Mouse (Mus musculus): Measurements from ENCODE around the gene Tmcc2.
A peak's percentile ranks its signal among the peaks of the same experiment; 100 is the strongest.

Tmcc2 gene

GRCm38 (mm10) chr1:132341731-132342501 is 49.2 kb downstream of the Tmcc2 start:
- DNase-seq (ENCODE audit: low spot score) = no peak

DNA sequence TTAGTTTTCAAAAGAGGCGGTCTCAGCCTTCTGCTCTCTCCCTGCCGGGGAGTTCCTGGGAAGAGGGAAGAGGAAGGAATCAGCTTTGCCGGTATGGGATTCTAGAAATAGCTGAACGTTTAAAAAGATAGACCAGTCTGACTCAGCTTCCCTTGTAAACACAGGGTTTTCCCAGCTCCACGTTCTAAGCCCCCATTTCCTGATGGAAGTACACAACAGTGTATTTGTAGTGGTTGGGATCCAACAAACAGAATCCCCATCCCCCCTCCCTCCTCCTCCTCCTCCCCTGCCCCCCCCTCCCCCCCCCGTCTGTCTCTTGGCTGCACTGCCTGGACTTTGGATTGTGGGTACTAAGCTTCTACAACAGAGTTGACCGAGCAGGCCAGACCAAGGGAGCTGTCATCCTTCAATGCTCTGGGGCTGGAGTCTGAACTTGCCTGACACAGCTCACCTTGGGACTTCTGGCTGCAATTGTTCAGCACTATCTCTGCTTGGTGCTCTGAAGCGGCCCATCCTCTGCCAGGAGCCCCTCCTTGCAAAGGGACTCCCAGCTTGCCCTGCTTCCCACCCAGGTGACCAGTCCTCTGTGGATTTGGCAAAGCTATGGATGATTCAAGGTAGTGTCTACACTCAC is 52.9 kb downstream of the Tmcc2 start:
- DNase-seq (ENCODE audit: low spot score) = no peak

GRCm38 (mm10) chr1:132336921-132337320 is 54.2 kb downstream of the Tmcc2 start:
- no peak for DNase-seq (ENCODE audit: low spot score)

GRCm38 (mm10) chr1:132335378-132335965 is 55.6 kb downstream of the Tmcc2 start:
- no peak for DNase-seq (ENCODE audit: low spot score)

DNA sequence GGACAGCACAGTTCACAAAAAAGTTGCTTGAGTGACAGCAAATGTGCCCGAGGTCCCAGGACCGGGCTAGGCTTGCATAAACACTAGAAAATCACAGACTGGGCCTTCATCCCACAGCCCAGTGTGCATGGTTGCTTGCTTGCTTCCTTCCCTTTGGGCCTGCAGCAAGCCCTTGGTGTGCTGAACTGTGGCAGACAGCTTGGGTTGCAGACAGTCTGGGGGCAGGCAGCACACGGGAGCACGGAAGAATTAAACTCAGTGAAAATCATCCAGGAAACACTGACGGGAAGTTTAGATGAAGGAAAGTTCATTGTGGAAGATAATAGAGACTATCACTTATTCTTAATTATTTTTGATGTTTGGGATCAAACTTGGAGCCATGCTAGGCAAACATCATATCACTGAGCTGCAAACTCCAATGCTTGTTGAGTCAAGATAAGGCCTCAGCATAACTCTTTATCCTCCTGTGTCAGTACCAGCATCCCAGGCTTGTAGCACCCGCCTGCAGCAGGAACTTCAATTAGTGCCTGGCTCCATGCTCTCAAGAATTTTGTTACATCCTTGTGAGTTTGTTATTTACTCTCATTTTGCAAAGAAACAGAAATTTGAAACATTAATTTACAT is 56.8 kb downstream of the Tmcc2 start:
- DNase-seq (ENCODE audit: low spot score) = no peak

GRCm38 (mm10) chr1:132333675-132334141 is 57.4 kb downstream of the Tmcc2 start:
- DNase-seq (ENCODE audit: low spot score) = peak; percentile 71

DNA sequence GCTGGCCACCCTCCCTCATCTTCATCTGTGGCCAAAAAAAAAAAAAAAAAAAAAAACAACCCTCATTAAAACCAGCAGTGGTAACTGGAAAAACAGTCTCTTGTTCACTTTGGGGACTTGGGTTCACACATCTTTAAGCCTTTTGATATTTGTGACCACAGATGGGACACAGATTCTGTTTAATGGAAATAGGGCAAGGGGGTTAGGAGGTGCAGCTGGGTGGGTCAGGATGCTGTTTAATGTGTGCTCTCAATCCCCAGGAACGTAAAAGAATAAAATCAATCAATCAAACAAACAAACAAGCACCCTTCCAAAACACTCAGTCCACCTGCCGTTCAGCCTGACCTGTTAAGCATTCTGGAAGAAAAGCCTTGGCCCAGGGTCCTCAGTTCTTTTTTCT is 57.9 kb downstream of the Tmcc2 start:
- no peak for DNase-seq (ENCODE audit: low spot score)

GRCm38 (mm10) chr1:132331283-132331682 is 59.8 kb downstream of the Tmcc2 start:
- no peak for DNase-seq (ENCODE audit: low spot score)

DNA sequence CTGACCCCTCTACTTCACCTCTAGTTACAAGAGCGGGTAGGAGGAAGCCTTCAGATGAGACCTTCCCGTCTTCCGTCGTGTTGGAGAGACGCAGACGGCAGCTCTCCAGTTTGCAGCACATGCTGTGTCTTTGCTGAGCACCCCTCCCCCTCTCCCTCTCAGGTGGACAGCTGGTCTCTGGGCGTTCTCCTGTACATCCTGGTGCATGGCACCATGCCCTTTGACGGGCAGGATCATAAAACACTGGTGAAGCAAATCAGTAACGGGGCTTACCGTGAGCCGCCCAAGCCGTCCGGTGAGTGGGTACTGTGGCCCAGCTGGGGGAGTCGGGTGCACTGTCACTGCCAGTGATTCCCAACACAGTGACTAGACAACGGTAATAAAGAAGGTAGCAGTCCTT is 60.7 kb downstream of the Tmcc2 start:
- DNase-seq (ENCODE audit: low spot score) = no peak

DNA sequence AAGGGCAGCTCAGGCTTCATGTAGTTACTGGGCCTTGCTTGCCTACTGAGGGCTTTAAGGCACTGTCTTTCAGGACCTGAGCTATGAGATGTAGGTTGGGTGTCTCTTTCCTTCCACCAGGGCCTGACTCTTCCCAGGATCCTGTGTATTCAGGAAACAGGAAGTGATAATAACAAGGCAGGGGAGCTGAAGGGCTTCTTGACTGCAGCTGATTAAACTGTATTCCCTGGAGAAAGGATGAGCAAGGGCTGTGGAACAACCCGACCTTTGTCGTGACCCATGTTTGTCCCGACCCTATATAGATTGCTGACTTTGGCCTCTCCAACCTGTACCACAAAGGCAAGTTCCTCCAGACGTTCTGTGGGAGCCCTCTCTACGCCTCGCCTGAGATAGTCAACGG is 61.4 kb downstream of the Tmcc2 start:
- no peak for DNase-seq (ENCODE audit: low spot score)

DNA sequence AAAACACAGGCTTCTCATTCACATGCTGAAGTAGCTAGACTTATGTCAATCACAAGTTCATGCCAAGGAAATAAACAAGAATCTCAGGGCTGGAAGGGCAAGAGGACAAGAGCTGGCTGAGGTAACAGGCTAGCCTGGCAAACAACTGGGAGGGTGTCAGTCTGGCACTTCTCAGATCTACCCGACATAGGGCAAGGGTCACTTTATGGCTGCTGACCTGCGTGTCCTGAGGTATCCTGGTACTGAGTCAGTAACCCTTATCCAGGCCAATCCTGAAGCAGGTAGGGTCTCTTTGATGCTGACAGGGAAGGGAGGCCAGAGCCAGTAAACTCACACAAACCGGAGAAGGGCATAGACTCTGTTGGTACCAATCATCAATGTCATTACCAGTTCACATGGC is 62.5 kb downstream of the Tmcc2 start:
- DNase-seq (ENCODE audit: low spot score) = no peak

DNA sequence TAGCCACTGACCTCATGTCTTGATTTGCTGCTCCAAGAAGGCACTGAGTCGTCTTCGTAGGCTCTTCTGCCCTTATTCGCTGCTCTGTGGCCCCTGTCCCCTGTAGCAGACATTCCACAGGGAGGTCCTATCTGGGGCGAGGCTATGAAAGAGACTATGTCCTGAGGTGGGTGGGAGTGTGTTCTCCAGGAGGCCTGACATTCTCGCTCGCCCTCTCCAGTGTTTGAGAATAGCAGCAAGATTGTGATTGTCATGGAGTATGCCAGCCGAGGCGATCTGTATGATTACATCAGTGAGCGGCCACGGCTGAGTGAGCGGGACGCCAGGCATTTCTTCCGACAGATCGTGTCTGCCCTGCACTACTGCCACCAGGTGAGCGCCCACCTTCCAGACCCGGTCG is 63.6 kb downstream of the Tmcc2 start:
- DNase-seq (ENCODE audit: low spot score) = no peak

GRCm38 (mm10) chr1:132326777-132327176 is 64.3 kb downstream of the Tmcc2 start:
- DNase-seq (ENCODE audit: low spot score) = no peak

- DNase-seq (ENCODE audit: low spot score) = no peak
These were observed 68.2 kb downstream of the Tmcc2 start for GRCm38 (mm10) chr1:132322711-132323542.

DNA sequence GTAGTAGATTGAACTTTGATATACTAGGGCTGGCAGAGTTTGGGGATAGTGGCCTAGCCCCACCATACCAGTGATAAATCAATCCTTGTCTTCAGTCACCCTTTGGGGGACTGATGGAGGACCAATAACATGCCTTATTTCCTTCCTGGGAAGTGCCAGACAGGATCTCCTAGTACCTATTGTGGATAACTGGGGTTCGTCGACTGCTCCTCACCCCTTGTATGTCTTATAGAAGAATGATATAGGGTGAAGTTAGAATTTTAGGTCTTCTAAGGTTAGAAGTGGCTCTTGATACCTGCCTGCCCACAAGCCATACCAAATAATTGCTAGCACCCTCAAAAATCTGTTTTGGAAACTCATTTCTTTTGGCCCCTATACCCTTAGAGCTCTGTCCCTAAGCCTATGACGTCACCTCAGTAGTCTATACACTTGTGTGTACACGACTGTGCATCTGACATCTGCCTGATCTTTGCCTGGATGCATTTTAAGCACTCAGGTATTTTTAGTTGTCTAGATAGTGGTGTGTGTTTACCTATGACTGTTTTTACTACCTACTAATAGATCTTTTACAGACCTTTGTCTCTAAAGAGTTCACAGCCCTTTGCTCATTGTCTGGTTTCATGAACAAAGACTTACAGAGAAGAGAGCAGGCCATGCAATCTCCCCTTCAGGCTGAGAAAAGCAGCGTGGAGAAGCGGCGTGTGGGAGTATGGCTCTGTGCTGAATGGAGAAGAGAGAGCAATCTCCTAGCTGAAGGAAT is 69.1 kb downstream of the Tmcc2 start:
- no peak for DNase-seq (ENCODE audit: low spot score)

DNA sequence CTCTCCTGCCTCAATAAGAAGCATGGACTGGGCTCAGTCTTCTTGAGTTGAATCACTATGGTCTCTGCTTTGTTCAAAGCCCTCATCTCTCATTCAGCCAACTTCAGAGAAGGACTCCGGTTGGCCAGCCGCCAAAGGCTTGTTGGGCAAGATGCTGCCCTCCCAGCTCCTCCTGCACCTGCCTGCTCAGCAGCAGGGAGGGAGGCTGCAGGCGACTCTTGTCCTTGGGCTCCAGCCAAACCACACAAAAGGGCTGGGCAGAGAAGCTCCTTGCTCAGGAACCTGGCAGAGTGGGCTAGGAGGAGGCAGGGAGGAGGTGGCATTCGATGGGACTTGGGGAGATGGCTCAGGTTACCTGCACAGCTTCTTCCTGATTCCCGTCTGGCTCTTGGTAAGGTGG is 71.8 kb downstream of the Tmcc2 start:
- DNase-seq (ENCODE audit: low spot score) = peak; percentile 33

GRCm38 (mm10) chr1:132317894-132318863 is 72.9 kb downstream of the Tmcc2 start:
- DNase-seq (ENCODE audit: low spot score) = no peak

- DNase-seq (ENCODE audit: low spot score) = peak; percentile 82
These were observed 73.7 kb downstream of the Tmcc2 start for GRCm38 (mm10) chr1:132317413-132317812.

- peak; percentile 10 for DNase-seq (ENCODE audit: low spot score)
These were observed 74.5 kb downstream of the Tmcc2 start for GRCm38 (mm10) chr1:132316625-132316994.

Data from adipocyte (in vitro differentiated cells).